Mouse (Mus musculus) thymus, adult 2 months (tissue): ENCODE data around the gene Ccnl1. TPM values are rescaled to one million over a fixed set of nuclear protein-coding genes. Genes with fewer than 3 reads are reported as not detected.
A peak's percentile ranks its signal among the peaks of the same experiment; 100 is the strongest.

Experiments used
- DNase-seq: peaks from one replicate; pipeline ENCODE4 v3.0.0; 2021
- H3K27ac ChIP-seq: fragments of 200-500 bp; 2 replicates; pipeline ENCODE4 v1.5.1; 2012; ENCODE audit warnings: low read length, control low read depth; ENCODE audit not compliant: control insufficient read depth, insufficient read depth
- H3K27me3 ChIP-seq: fragments of 200-500 bp; 2 replicates; pipeline ENCODE4 v1.6.1; 2012; ENCODE audit warnings: mild to moderate bottlenecking, low read length, moderate library complexity, mixed read lengths; ENCODE audit not compliant: control insufficient read depth, insufficient read depth
- H3K36me3 ChIP-seq: fragments of 200-500 bp; 2 replicates; pipeline ENCODE4 v1.6.1; 2012; ENCODE audit warnings: mild to moderate bottlenecking, low read length, moderate library complexity; ENCODE audit not compliant: control insufficient read depth, insufficient read depth
- H3K4me1 ChIP-seq: fragments of 200-500 bp; replicated peaks from 2 replicates; pipeline ENCODE4 v1.6.1; 2012; ENCODE audit warnings: low read length; ENCODE audit not compliant: control insufficient read depth, insufficient read depth
- H3K4me3 ChIP-seq: fragments of 200-500 bp; 2 replicates; pipeline ENCODE4 v1.5.1; 2012; ENCODE audit warnings: mild to moderate bottlenecking, low read length, control low read depth, moderate library complexity; ENCODE audit not compliant: control insufficient read depth, insufficient read depth
- CTCF ChIP-seq: fragments of 200-500 bp; IDR thresholded peaks from 2 replicates; pipeline ENCODE4 v1.5.1; 2012; ENCODE audit warnings: mild to moderate bottlenecking, control low read depth, low read length, moderate library complexity, borderline replicate concordance; ENCODE audit not compliant: control insufficient read depth, poor library complexity, insufficient read depth; ENCODE audit errors: extremely low read depth
- POLR2A ChIP-seq: fragments of 200-500 bp; IDR thresholded peaks from 2 replicates; pipeline ENCODE4 v1.6.1; 2012; ENCODE audit warnings: mild to moderate bottlenecking, low read length, control low read depth, moderate library complexity; ENCODE audit not compliant: control insufficient read depth, poor library complexity, insufficient read depth; ENCODE audit errors: extremely low read depth
- WGBS: fragments of 180-500 bp; shearing (Covaris S2); methylation state at CpG from one replicate; pipeline ENCODE4 v1.1.7; 2018; 5-methylcytosine and 5-hydroxymethylcytosine counted together
- polyA plus RNA-seq: library from polyadenylated mRNA; depleted of rRNA; stranded (reverse); fragments of >200 nt; gene quantifications from 2 replicates; pipeline ENCODE4 v1.2.3, GENCODE M21; 2012

Gene Ccnl1
- polyA plus RNA-seq, 1 experiment = 171 TPM

- Histone ChIP-seq H3K4me3 (no peak overlapping the region), H3K4me1 (peaks cover 11% of the 10 kb centered on the region), H3K36me3 (no peaks in the 10 kb centered on the region), H3K27me3 (no peaks in the 10 kb centered on the region), H3K27ac (no peak overlapping the region)
- no peak for DNase-seq
- 93% methylated on average over 4 of the region's 4 CpGs for WGBS
- TF ChIP-seq CTCF (no peak), POLR2A (no peak)
Measured at GRCm38 (mm10) chr3:65933726-65934125, 24.3 kb downstream of the Ccnl1 start.

GRCm38 (mm10) chr3:65931542-65931941 is 26.5 kb downstream of the Ccnl1 start:
- Histone ChIP-seq H3K4me1 (peaks cover 11% of the 10 kb centered on the region), H3K4me3 (no peak overlapping the region), H3K27me3 (no peaks in the 10 kb centered on the region), H3K27ac (no peak overlapping the region), H3K36me3 (no peaks in the 10 kb centered on the region)
- DNase-seq = no peak
- TF ChIP-seq POLR2A = no peak
- TF ChIP-seq CTCF = no peak
- 95% methylated on average over 7 of the region's 7 CpGs for WGBS

- WGBS = 29% methylated on average over 8 of the region's 8 CpGs
- H3K4me3 ChIP-seq = no peak overlapping the region
- no peaks in the 10 kb centered on the region for H3K36me3 ChIP-seq
Measured at GRCm38 (mm10) chr3:65930636-65931035, 27.4 kb downstream of the Ccnl1 start.

GRCm38 (mm10) chr3:65929821-65930633 is 28.0 kb downstream of the Ccnl1 start:
- 27% methylated on average over 20 of the region's 20 CpGs for WGBS
- no peak overlapping the region for H3K27ac ChIP-seq
- DNase-seq = peak; percentile 74

More at GRCm38 (mm10) chr3:65930636-65931035, 27.4 kb downstream of the Ccnl1 start:
- no peak overlapping the region for H3K27ac ChIP-seq
- TF ChIP-seq POLR2A (no peak), CTCF (no peak)
- H3K27me3 ChIP-seq = no peaks in the 10 kb centered on the region
- DNase-seq = no peak
- H3K4me1 ChIP-seq = peaks cover 11% of the 10 kb centered on the region

GRCm38 (mm10) chr3:65929304-65929783 is 28.7 kb downstream of the Ccnl1 start:
- TF ChIP-seq POLR2A (no peak), CTCF (peak; percentile 60; the same call in 1 of the 2 replicates)
- H3K27ac ChIP-seq = no peak overlapping the region

More at GRCm38 (mm10) chr3:65929821-65930633, 28.0 kb downstream of the Ccnl1 start:
- Histone ChIP-seq H3K4me1 (peaks cover 11% of the 10 kb centered on the region), H3K4me3 (no peak overlapping the region), H3K27me3 (no peaks in the 10 kb centered on the region), H3K36me3 (no peaks in the 10 kb centered on the region)
- TF ChIP-seq CTCF (peak; percentile 56; the same call in 1 of the 2 replicates), POLR2A (0 out of 2 replicates have a peak, but pooled peaks have one; percentile 25)

GRCm38 (mm10) chr3:65928614-65929272 is 29.3 kb downstream of the Ccnl1 start:
- TF ChIP-seq CTCF (no peak), POLR2A (no peak)
- 99% methylated on average over 4 of the region's 4 CpGs for WGBS
- Histone ChIP-seq H3K4me1 (peaks cover 11% of the 10 kb centered on the region), H3K27ac (no peak overlapping the region), H3K4me3 (no peak overlapping the region), H3K27me3 (no peaks in the 10 kb centered on the region), H3K36me3 (no peaks in the 10 kb centered on the region)
- DNase-seq = no peak

More at GRCm38 (mm10) chr3:65929304-65929783, 28.7 kb downstream of the Ccnl1 start:
- Histone ChIP-seq H3K36me3 (no peaks in the 10 kb centered on the region), H3K4me1 (peaks cover 11% of the 10 kb centered on the region), H3K27me3 (no peaks in the 10 kb centered on the region), H3K4me3 (no peak overlapping the region)
- WGBS = 11% methylated on average over 10 of the region's 10 CpGs
- DNase-seq = peak; percentile 48
